Mouse (Mus musculus) CH12.LX (cell line): ENCODE data around the gene Rb1. TPM values are rescaled to one million over a fixed set of nuclear protein-coding genes. Genes with fewer than 3 reads are reported as not detected.

Source experiments
- DNase-seq: peaks from one replicate; pipeline ENCODE4 v3.0.0-alpha.2; 2013; ENCODE audit errors: extremely low read depth
- H3K27ac ChIP-seq: 2 replicates; pipeline ENCODE4 v1.5.1; 2012; ENCODE audit warnings: low read depth, mild to moderate bottlenecking, control low read depth, moderate library complexity; ENCODE audit not compliant: insufficient read depth
- H3K27me3 ChIP-seq: replicated peaks from 2 replicates; pipeline ENCODE3; 2012; ENCODE audit warnings: inconsistent platforms
- H3K36me3 ChIP-seq, 2 experiments: replicated peaks in 1 of 2; 2 replicates each; pipeline versions ENCODE3 to v1.6.1; 2012; ENCODE audit warnings: inconsistent platforms in 1 of 2, low read length in 1 of 2, mild to moderate bottlenecking in 1 of 2, mixed read lengths in 1 of 2, moderate library complexity in 1 of 2; ENCODE audit not compliant: control insufficient read depth in 1 of 2, insufficient read depth in 1 of 2
- H3K4me1 ChIP-seq, 2 experiments: 2 replicates each; pipeline ENCODE4 v1.6.1; 2012; ENCODE audit warnings: inconsistent platforms in 1 of 2, moderate library complexity in 1 of 2; ENCODE audit not compliant: insufficient read depth in 2 of 2, control insufficient read depth in 1 of 2
- H3K4me2 ChIP-seq: 2 replicates; pipeline ENCODE4 v1.6.1; 2012; ENCODE audit warnings: low read depth, mild to moderate bottlenecking, control low read depth; ENCODE audit not compliant: poor library complexity, insufficient read depth, severe bottlenecking
- H3K4me3 ChIP-seq, 3 experiments: fragments of 150-350 bp in 1 of 3; sonication (generic) in 1 of 3; replicated peaks in 1 of 3; 2 replicates each; pipeline versions ENCODE3 to v1.5.1; 2011 to 2012; ENCODE audit warnings: low read depth in 2 of 3, low read length in 2 of 3, mild to moderate bottlenecking in 2 of 3, moderate library complexity in 2 of 3, control low read depth in 1 of 3, improper control_type of control experiment in 1 of 3, inconsistent platforms in 1 of 3, mixed read lengths in 1 of 3; ENCODE audit not compliant: poor library complexity in 1 of 3
- H3K79me2 ChIP-seq: replicated peaks from 2 replicates; pipeline ENCODE4 v1.6.1; 2012; ENCODE audit warnings: mild to moderate bottlenecking, moderate library complexity; ENCODE audit not compliant: control insufficient read depth, poor library complexity, insufficient read depth, severe bottlenecking; ENCODE audit errors: extremely low read depth
- H3K9ac ChIP-seq: 2 replicates; pipeline ENCODE4 v1.6.1; 2012; ENCODE audit warnings: low read depth, mild to moderate bottlenecking, control low read depth, moderate library complexity; ENCODE audit not compliant: insufficient read depth
- H3K9me3 ChIP-seq: replicated peaks from 2 replicates; pipeline ENCODE3; 2012; ENCODE audit warnings: low read length, inconsistent platforms, mixed read lengths
- CHD1 ChIP-seq: IDR thresholded peaks from 2 replicates; pipeline ENCODE4 v1.6.1; 2012; ENCODE audit warnings: low read depth, low read length, improper control_type of control experiment, inconsistent platforms
- E2F4 ChIP-seq: IDR thresholded peaks from 2 replicates; pipeline ENCODE4 v1.6.1; 2011; ENCODE audit warnings: low read depth, low read length, improper control_type of control experiment; ENCODE audit not compliant: insufficient replicate concordance
- EP300 ChIP-seq: IDR thresholded peaks from 2 replicates; pipeline ENCODE4 v1.6.1; 2011; ENCODE audit warnings: low read length, improper control_type of control experiment
- IRF4 ChIP-seq: IDR thresholded peaks from 2 replicates; pipeline ENCODE4 v1.6.1; 2014; ENCODE audit warnings: low read depth, mild to moderate bottlenecking, inconsistent platforms, low read length, improper control_type of control experiment
- KAT2A ChIP-seq: IDR thresholded peaks from 2 replicates; pipeline ENCODE4 v1.6.1; 2012; ENCODE audit warnings: low read length, improper control_type of control experiment, inconsistent platforms; ENCODE audit not compliant: insufficient replicate concordance
- MAFK ChIP-seq: IDR thresholded peaks from 2 replicates; pipeline ENCODE4 v1.6.1; 2011; ENCODE audit warnings: low read length, improper control_type of control experiment; ENCODE audit not compliant: insufficient replicate concordance
- MAX ChIP-seq: IDR thresholded peaks from 2 replicates; pipeline ENCODE4 v1.6.1; 2011; ENCODE audit warnings: low read length, improper control_type of control experiment
- MAZ ChIP-seq: IDR thresholded peaks from 2 replicates; pipeline ENCODE4 v1.6.1; 2012; ENCODE audit warnings: low read depth, mild to moderate bottlenecking, inconsistent platforms, low read length, improper control_type of control experiment, moderate library complexity
- MXI1 ChIP-seq: IDR thresholded peaks from 2 replicates; pipeline ENCODE4 v1.6.1; 2011; ENCODE audit warnings: mild to moderate bottlenecking, low read depth, low read length, improper control_type of control experiment
- POLR2A ChIP-seq: IDR thresholded peaks from 2 replicates; pipeline ENCODE4 v1.6.1; 2011; ENCODE audit warnings: low read depth, mild to moderate bottlenecking, improper control_type of control experiment, low read length
- RAD21 ChIP-seq: IDR thresholded peaks from 2 replicates; pipeline ENCODE4 v1.6.1; 2011; ENCODE audit warnings: low read depth, mild to moderate bottlenecking, low read length, improper control_type of control experiment, moderate library complexity
- RCOR1 ChIP-seq: conservative IDR thresholded peaks from 2 replicates; pipeline ENCODE4 v1.6.1; 2012; ENCODE audit warnings: low read depth, mild to moderate bottlenecking, inconsistent platforms, low read length, improper control_type of control experiment
- SIN3A ChIP-seq: IDR thresholded peaks from 2 replicates; pipeline ENCODE4 v1.6.1; 2012; ENCODE audit warnings: low read length, improper control_type of control experiment, inconsistent platforms
- TCF12 ChIP-seq: IDR thresholded peaks from 2 replicates; pipeline ENCODE4 v1.6.1; 2014; ENCODE audit warnings: low read depth, mild to moderate bottlenecking, inconsistent platforms, low read length, improper control_type of control experiment
- UBTF ChIP-seq: IDR thresholded peaks from 2 replicates; pipeline ENCODE4 v1.6.1; 2012; ENCODE audit warnings: low read depth, mild to moderate bottlenecking, inconsistent platforms, low read length, improper control_type of control experiment, moderate library complexity
- USF1 ChIP-seq: IDR thresholded peaks from 2 replicates; pipeline ENCODE4 v1.6.1; 2014; ENCODE audit warnings: low read depth, mild to moderate bottlenecking, inconsistent platforms, low read length, improper control_type of control experiment
- ZKSCAN1 ChIP-seq: IDR thresholded peaks from 2 replicates; pipeline ENCODE4 v1.6.1; 2012; ENCODE audit warnings: low read depth, inconsistent platforms, low read length, improper control_type of control experiment, borderline replicate concordance
- ZMIZ1 ChIP-seq: IDR thresholded peaks from 2 replicates; pipeline ENCODE4 v1.6.1; 2012; ENCODE audit warnings: low read depth, mild to moderate bottlenecking, inconsistent platforms, low read length, improper control_type of control experiment
- dilution Hi-C: fragments of 300-500 bp; cut with MboI; formaldehyde crosslinking; loops from 2 replicates; pipeline ENCODE4 v1.14.3; 2020; ENCODE audit warnings: low sequenced_read_pairs; ENCODE audit not compliant: extremely low pct_unique_long_range_greater_than_20kb, extremely low pct_ligation_motif_present
- in situ Hi-C: fragments of 300-500 bp; cut with MboI; formaldehyde crosslinking; loops from 3 replicates; pipeline ENCODE4 v1.14.3; 2019; ENCODE audit warnings: low sequenced_read_pairs, low pct_ligation_motif_present, low pct_unique_long_range_greater_than_20kb, mixed read lengths
- polyA plus RNA-seq: library from polyadenylated mRNA; unstranded; fragments of >175 nt; gene quantifications from 2 replicates; pipeline ENCODE4 v1.2.1, GENCODE M21; 2012; ENCODE audit warnings: low read depth; ENCODE audit not compliant: insufficient read length
- total RNA-seq, 2 experiments: library from RNA; depleted of rRNA; stranded (reverse); fragments of 300-350 nt in 1 of 2; fragments of >200 nt in 1 of 2; gene quantifications; 2 replicates each; pipeline ENCODE4 v1.2.3; 2012 to 2014

Rb1 gene
- total and polyA plus RNA-seq, 3 experiments: 13.6 to 16.7 (median 15.2) TPM

DNA sequence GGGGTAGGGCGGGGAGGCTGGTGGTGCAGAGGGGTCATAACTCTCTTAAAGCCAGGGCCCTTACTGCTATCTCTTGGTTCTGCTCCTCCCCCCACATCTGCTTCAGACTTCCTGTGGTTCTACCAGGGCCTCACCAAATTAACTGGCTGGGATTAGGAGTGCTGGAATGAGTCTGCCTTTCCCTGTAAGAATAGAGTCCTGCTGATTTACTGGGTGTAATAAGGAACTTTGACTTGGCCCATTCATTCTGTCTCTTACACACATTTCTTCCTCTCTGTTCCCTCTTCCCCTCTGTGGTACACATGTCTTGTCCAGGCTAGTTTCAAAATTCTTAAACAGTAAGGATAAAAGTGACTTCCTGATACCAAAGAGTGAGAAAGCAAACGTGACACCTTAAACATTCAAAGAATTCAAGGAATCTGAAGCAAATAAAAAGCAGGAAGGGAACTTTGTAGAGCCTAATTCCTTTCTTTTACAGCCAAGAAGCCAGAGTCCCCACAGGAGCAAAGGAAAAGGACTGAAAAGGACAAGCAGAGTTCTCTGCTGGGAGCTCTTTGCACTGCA, 91.1 kb downstream of the Rb1 start:
- Histone ChIP-seq H3K27ac (no peak overlapping the region), H3K79me2 (peaks cover 3% of the 10 kb centered on the region), H3K9me3 (peaks cover 2% of the 10 kb centered on the region), H3K9ac (no peak overlapping the region), H3K4me1 (peaks cover 0 to 23% of the 10 kb centered on the region in 2 experiments; a peak in 2 of 4 replicates), H3K36me3 (peaks cover 0 to 5% of the 10 kb centered on the region in 2 experiments), H3K4me3 (no peak overlapping the region), H3K27me3 (no peaks in the 10 kb centered on the region), H3K4me2 (no peak overlapping the region)
- no peak for DNase-seq
- in situ Hi-C loops (loop anchor here (10.0 kb wide), 2 partner anchors 60 to 100 kb away; no protein-coding TSS in a partner anchor), dilution Hi-C loops (no loop called here)
- TF ChIP-seq RAD21 (no peak), CHD1 (no peak), TCF12 (no peak), RCOR1 (no peak), KAT2A (no peak), ZMIZ1 (no peak), MAX (no peak), ZKSCAN1 (no peak), POLR2A (no peak), USF1 (no peak), MAFK (no peak)

DNA sequence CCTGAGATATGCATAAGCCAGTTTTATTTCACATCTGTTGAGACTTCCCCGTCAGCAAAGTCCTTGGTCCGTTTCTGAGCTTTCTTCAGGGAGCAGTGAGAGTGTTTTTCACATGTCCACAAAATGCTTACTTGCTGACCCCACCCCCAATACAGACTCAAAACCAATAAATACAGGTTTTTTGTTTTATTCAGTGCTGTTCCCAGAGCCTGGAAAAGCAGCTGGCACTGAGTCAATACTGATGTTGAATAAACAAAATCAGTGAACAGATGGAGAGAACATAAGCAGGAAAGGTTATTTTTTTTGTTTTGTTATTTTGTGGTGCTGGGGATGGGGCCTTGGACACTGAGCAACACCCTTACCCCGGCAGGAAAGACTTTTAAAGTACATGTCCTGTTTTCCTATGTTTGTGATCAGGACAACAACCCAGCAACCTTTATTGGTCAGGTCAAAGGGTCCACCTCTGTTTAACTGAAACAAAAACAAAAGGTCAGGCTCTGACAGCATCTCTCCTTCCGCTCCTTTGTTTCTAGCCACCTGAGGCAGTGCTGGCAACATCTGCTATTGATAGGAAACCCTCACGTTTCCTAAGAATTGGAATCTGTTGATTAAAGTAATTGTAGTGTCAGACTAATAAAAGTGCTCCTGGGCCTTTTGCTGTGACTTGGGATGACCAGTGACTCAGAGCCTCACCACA, 94.2 kb downstream of the Rb1 start:
- in situ Hi-C loops: loop anchor here (10.0 kb wide), 2 partner anchors 57 to 97 kb away; no protein-coding TSS in a partner anchor
- H3K36me3 ChIP-seq: peaks cover 0 to 5% of the 10 kb centered on the region in 2 experiments

DNA sequence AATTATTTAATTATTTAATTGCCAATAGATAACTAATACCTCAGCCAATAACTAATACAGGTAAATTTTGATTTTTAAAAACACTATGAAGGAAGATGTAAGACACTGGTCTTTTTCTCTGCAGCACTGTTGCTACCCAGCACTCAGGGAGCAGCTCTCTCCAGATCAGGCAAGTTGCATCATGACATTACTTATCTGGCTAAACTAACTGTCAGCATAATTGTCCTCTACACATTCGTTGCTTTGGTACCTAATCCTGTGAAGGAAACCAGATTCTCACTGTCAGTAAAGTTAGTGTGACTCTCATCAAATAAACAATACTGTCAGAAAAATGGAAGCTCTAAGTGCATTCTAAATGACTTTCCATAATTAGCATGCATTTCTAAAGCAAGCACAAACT, 98.8 kb downstream of the Rb1 start:
- dilution Hi-C loops (no loop called here), in situ Hi-C loops (no loop called here)
- H3K4me1 ChIP-seq: peaks cover 2 to 25% of the 10 kb centered on the region in 2 experiments; a peak in 2 of 4 replicates
- H3K9me3 ChIP-seq: no peaks in the 10 kb centered on the region
- DNase-seq: no peak
- H3K4me3 ChIP-seq: no peak overlapping the region
- H3K27ac ChIP-seq: no peak overlapping the region
- peaks cover 0 to 3% of the 10 kb centered on the region in 2 experiments for H3K36me3 ChIP-seq
- no peak overlapping the region for H3K4me2 ChIP-seq
- no peaks in the 10 kb centered on the region for H3K79me2 ChIP-seq
- H3K9ac ChIP-seq: no peak overlapping the region
- H3K27me3 ChIP-seq: no peaks in the 10 kb centered on the region
- TF ChIP-seq E2F4: no peak
- TF ChIP-seq IRF4: no peak
- TF ChIP-seq MAX: no peak
- no peak for TF ChIP-seq MAZ
- TF ChIP-seq EP300: no peak
- TF ChIP-seq TCF12: no peak
- TF ChIP-seq POLR2A: no peak
- TF ChIP-seq RCOR1: no peak
- no peak for TF ChIP-seq MXI1
- no peak for TF ChIP-seq USF1
- TF ChIP-seq UBTF: no peak
- TF ChIP-seq, all 38 proteins: peak for 0

More for the DNA sequence above, 94.2 kb downstream of the Rb1 start:
- no peak for TF ChIP-seq SIN3A
- TF ChIP-seq RAD21: no peak
- TF ChIP-seq MAFK: no peak
- DNase-seq: no peak
- H3K9me3 ChIP-seq: peaks cover 2% of the 10 kb centered on the region
- H3K9ac ChIP-seq: no peak overlapping the region
- H3K79me2 ChIP-seq: no peaks in the 10 kb centered on the region
- H3K4me3 ChIP-seq: no peak overlapping the region
- H3K4me2 ChIP-seq: no peak overlapping the region
- H3K27ac ChIP-seq: no peak overlapping the region
- dilution Hi-C loops: no loop called here
- H3K27me3 ChIP-seq: no peaks in the 10 kb centered on the region
- peaks cover 0 to 17% of the 10 kb centered on the region in 2 experiments; a peak in 2 of 4 replicates for H3K4me1 ChIP-seq
